Mouse (Mus musculus): Measurements from ENCODE around the gene Socs3. TPM values are rescaled to one million over a fixed set of nuclear protein-coding genes. Genes with fewer than 3 reads are reported as not detected.

Gene Socs3
- total RNA-seq (2021): 1 to 10 TPM; 2.1 to 3.2 TPM
- long read RNA-seq, experiment 1, partial matches to known transcripts: 0 of 5 reads
- long read RNA-seq, experiment 1, other reads (novel, unspliced or antisense): 1 of 5 reads
- long read RNA-seq, experiment 2, partial matches to known transcripts: 0 of 4 reads
- long read RNA-seq, experiment 2, other reads (novel, unspliced or antisense): 1 of 4 reads

GRCm38 (mm10) chr11:117969945-117970872, at the start of gene Socs3:
TSS of gene Socs3 (minus strand) at chr11:117970047.
- peak; percentile 92 to 93 for DNase-seq (ENCODE audit: low spot score in 2 of 2)

- no peak for DNase-seq (ENCODE audit: low spot score in 2 of 2)
Measured at GRCm38 (mm10) chr11:118018328-118018727, 48.5 kb upstream of the Socs3 start.

GRCm38 (mm10) chr11:118015381-118016145, 45.7 kb upstream of the Socs3 start:
- DNase-seq (ENCODE audit: low spot score in 2 of 2): no peak

- DNase-seq (ENCODE audit: low spot score in 2 of 2): no peak
Measured at GRCm38 (mm10) chr11:118014391-118014995, 44.6 kb upstream of the Socs3 start.

- DNase-seq (ENCODE audit: low spot score in 2 of 2): no peak
Measured at GRCm38 (mm10) chr11:118013339-118013738, 43.5 kb upstream of the Socs3 start.

- DNase-seq (ENCODE audit: low spot score in 2 of 2): no peak
Measured at GRCm38 (mm10) chr11:118012595-118012994, 42.7 kb upstream of the Socs3 start.

DNA sequence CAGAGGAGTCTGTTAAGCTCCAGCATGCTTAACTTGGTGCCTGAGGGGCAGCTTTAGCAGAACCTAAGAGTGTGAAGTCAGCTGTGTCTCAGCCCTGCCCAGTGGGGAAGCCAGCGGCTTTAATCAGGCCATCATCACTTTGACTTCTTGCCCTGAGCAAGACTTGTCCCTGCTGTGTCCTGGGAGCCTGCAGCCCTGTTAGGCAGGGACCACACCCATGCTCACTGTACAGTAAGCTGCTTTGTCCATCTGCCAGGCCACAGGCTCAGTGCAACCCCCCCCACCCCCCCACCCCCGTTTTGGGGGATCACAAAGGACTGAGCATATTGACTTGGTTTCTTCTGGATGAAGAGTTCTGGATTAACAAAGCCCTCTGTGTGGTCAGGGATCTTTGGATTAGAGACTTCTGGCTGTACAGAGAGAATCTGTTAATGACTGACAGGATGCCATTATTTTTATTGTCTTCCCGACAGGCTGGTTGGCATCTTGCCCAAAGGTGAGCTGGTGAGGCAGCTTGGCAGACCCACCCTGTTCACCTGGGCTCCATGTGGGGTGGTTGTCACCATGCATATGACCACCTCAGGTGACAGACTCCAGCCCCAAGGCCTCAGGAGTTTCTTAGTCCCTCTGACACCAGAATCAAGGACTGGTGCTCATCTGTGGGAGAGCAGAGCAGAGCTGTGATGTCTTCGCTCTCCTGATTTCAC, 40.2 kb upstream of the Socs3 start:
- DNase-seq (ENCODE audit: low spot score in 2 of 2): no peak

- DNase-seq (ENCODE audit: low spot score in 2 of 2): no peak
Measured at GRCm38 (mm10) chr11:118008843-118009242, 39.0 kb upstream of the Socs3 start.

- no peak for DNase-seq (ENCODE audit: low spot score in 2 of 2)
Measured at GRCm38 (mm10) chr11:118008144-118008805, 38.4 kb upstream of the Socs3 start.

- no peak for DNase-seq (ENCODE audit: low spot score in 2 of 2)
Measured at GRCm38 (mm10) chr11:118007460-118008143, 37.8 kb upstream of the Socs3 start.

DNA sequence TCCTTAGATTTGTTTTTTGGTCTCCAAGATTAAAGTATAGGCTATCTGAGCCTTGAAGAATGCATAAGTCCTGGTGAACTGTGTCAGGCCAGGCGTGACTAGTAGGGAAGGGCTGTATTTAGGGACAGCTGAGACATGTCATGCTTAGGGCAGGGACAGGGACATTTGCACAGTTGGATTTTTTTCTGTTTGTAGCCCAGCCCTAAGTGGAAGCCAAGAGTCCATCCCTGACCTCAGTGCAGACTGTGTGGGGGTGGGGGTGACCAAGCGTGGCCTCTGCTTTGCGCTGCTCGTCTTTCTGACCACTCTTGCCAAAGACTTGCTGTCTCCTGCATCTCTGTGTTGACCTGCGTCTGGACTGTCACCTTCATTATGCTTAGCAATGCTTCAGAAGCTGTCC, 34.4 kb upstream of the Socs3 start:
- DNase-seq (ENCODE audit: low spot score in 2 of 2): no peak

DNA sequence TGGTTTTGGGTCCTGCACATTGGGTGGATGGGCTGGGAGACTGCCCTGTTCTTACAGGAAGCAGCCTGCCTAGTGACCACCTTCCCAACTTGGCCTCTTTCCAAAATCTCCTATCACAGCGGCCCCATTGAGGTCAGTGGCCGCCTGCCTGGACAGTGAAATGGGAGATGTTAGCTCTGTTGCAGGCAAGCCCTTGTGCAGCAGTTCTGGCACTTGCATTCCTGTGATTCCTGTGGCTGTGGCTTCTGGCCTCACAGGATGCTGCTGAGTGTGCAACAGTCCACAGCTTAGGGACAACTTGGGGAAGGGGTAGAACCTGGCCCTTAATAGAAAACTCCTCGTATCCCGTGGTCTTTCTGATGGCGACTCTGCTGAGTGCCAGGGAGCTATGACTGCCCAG, 33.9 kb upstream of the Socs3 start:
- no peak for DNase-seq (ENCODE audit: low spot score in 2 of 2)

DNA sequence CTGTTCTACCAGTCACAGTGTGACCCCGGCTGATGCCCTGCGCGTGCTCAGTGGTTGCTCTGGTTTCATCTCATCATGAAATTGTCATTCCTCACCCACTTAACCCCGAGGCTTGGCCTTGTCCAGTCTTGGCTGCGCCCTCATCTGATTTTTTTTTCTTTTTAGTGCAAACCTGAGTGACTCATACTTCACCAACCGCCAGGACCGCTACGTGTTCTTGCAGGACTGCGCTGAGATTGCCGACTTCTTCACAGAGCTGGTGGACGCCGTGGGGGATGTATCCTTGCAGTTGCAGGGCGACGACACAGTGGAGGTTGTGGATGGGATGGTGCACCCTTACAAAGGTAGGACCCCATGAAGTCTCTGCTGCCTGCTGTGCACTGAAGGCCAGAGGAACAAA, 33.3 kb upstream of the Socs3 start:
- no peak for DNase-seq (ENCODE audit: low spot score in 2 of 2)

- no peak for DNase-seq (ENCODE audit: low spot score in 2 of 2)
Measured at GRCm38 (mm10) chr11:118000565-118001215, 30.8 kb upstream of the Socs3 start.

DNA sequence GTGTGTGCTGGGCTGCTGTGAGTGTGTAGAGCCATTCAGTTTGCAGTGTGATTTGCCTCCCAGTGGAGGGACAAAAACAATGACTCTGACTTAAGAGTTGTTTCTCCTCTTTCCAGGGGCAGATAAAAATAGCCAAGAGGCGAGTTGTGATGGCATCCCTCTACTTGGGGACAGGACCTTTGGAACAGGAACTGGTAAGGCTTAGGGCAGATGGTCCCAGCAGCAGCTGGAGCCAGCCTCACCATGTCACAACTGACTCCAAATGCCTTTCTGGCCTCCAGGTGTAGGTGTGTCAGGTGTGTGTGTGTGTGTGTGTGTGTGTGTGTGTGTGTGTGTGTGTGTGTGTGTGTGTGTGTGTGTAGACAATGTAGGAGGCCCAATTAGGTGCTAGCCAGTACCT, 30.2 kb upstream of the Socs3 start:
- no peak for DNase-seq (ENCODE audit: low spot score in 2 of 2)

DNA sequence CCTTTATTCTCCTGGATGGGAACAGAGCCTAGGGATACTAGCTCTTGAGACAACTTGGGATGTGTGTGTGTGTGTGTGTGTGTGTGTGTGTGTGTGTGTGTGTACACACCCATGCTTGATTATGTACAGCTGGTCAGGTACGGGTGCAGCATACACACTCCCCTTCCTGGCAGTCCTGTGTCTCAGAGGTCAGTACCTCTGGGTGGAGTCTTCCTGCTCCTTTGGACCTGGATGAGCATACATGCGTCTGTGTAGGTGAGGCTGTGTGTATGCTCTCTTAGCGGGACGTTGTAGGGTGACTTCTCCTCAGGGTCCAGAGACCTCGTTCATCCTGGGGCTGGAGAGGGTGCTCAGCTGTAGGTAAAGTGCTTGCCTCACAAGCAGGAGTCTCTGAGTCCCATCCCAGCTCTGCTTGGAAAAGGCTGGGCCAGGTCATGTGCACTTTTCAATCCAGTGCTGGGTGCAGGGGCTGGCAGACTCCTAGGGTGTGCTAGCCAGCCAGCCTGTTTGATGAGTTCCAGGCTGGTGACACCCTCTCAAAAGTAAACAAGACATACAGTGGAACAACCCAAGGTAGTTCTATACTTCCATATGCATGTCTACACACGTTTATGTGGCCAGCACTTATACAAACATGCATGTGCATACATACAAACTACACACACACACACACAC, 29.6 kb upstream of the Socs3 start:
- no peak for DNase-seq (ENCODE audit: low spot score in 2 of 2)

GRCm38 (mm10) chr11:117998356-117998755, 28.5 kb upstream of the Socs3 start:
- no peak for DNase-seq (ENCODE audit: low spot score in 2 of 2)

GRCm38 (mm10) chr11:117997085-117997484, 27.2 kb upstream of the Socs3 start:
- DNase-seq (ENCODE audit: low spot score in 2 of 2): no peak

DNA sequence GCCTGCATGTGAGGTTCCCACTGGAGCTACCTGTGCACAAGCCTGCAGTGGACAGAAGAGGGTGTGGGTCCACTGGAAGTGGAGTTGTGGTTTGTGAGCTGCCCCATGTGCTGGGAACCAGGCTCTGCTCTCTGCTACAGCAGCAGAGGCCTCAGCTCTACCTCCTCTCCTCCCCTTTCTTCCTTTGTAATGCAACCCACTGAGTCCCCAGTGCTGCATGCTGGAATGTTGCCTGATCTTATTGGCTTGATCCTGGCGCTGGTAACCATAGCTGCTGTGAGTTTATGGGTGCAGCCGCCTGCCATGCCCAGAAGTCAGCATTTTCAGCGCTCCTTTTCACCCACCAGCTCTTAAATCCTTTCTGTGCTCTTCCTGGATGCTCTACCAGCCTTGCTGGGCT, 26.2 kb upstream of the Socs3 start:
- DNase-seq (ENCODE audit: low spot score in 2 of 2): no peak
